Mouse (Mus musculus): ENCODE results near the gene Tmprss2. TPM values are rescaled to one million over a fixed set of nuclear protein-coding genes. Genes with fewer than 3 reads are reported as not detected.

The Tmprss2 gene
- polyA plus RNA-seq, 1 experiment from 2014 or later: 33.1 TPM

Other genes starting within 250 kb of the Tmprss2 start
- 0.18 and 0.38 TPM in 2 replicates for gene Mx1, start 148.3 kb downstream of the Tmprss2 start, polyA plus RNA-seq (2015; fragmentation: Nextera tagmentation; extraction: Ambion mirVana)
- gene Fam3b, start 96.4 kb downstream of the Tmprss2 start, polyA plus RNA-seq (2015; fragmentation: Nextera tagmentation; extraction: Ambion mirVana): 1.3 and 1.7 TPM in 2 replicates
- 21.8 and 22.7 TPM in 2 replicates for gene Ripk4, start 152.6 kb upstream of the Tmprss2 start, polyA plus RNA-seq (2015; fragmentation: Nextera tagmentation; extraction: Ambion mirVana)
- gene Prdm15, start 240.7 kb upstream of the Tmprss2 start, polyA plus RNA-seq (2015; fragmentation: Nextera tagmentation; extraction: Ambion mirVana): 7.1 and 7.8 TPM in 2 replicates